Mouse (Mus musculus): ENCODE measurements at regions not wholly inside any gene's neighbourhood (a gene's known extent, or its start where the extent isn't known, plus 50 kb on each side); places are given as distances from the start of the nearest gene placed in this dataset.

- no peak for DNase-seq (ENCODE audit: low read depth, low spot score)
- H3K36me3 ChIP-seq (ENCODE audit: control insufficient read depth, insufficient read depth, low read length, poor library complexity, severe bottlenecking), result no peaks in the 10 kb centered on the region
- H3K27me3 ChIP-seq (ENCODE audit: control insufficient read depth, insufficient read depth, low read length, poor library complexity, severe bottlenecking), result no peaks in the 10 kb centered on the region
Observed at GRCm38 (mm10) chr9:23035901-23036610, 186.8 kb upstream of the Bmper start.

- Histone ChIP-seq H3K36me3 (ENCODE audit: control insufficient read depth, insufficient read depth, low read length, poor library complexity, severe bottlenecking) (no peaks in the 10 kb centered on the region), H3K27me3 (ENCODE audit: control insufficient read depth, insufficient read depth, low read length, poor library complexity, severe bottlenecking) (no peaks in the 10 kb centered on the region)
- no peak for DNase-seq (ENCODE audit: low read depth, low spot score)
Observed at GRCm38 (mm10) chr9:23037513-23037914, 185.4 kb upstream of the Bmper start.

- Histone ChIP-seq H3K36me3 (ENCODE audit: control insufficient read depth, insufficient read depth, low read length, poor library complexity, severe bottlenecking) (no peaks in the 10 kb centered on the region), H3K27me3 (ENCODE audit: control insufficient read depth, insufficient read depth, low read length, poor library complexity, severe bottlenecking) (no peaks in the 10 kb centered on the region)
- DNase-seq (ENCODE audit: low read depth, low spot score), result no peak
Observed at GRCm38 (mm10) chr9:23039588-23039987, 183.3 kb upstream of the Bmper start.

GRCm38 (mm10) chr9:23041025-23041424, 181.9 kb upstream of the Bmper start:
- Histone ChIP-seq H3K36me3 (ENCODE audit: control insufficient read depth, insufficient read depth, low read length, poor library complexity, severe bottlenecking) (no peaks in the 10 kb centered on the region), H3K27me3 (ENCODE audit: control insufficient read depth, insufficient read depth, low read length, poor library complexity, severe bottlenecking) (no peaks in the 10 kb centered on the region)
- DNase-seq (ENCODE audit: low read depth, low spot score), result no peak

- no peaks in the 10 kb centered on the region for H3K27me3 ChIP-seq (ENCODE audit: control insufficient read depth, insufficient read depth, low read length, poor library complexity, severe bottlenecking)
- H3K36me3 ChIP-seq (ENCODE audit: control insufficient read depth, insufficient read depth, low read length, poor library complexity, severe bottlenecking), result no peaks in the 10 kb centered on the region
- no peak for DNase-seq (ENCODE audit: low read depth, low spot score)
Observed at GRCm38 (mm10) chr9:23041537-23042472, 181.1 kb upstream of the Bmper start.

- H3K27me3 ChIP-seq (ENCODE audit: control insufficient read depth, insufficient read depth, low read length, poor library complexity, severe bottlenecking), result no peaks in the 10 kb centered on the region
- H3K36me3 ChIP-seq (ENCODE audit: control insufficient read depth, insufficient read depth, low read length, poor library complexity, severe bottlenecking), result no peaks in the 10 kb centered on the region
- no peak for DNase-seq (ENCODE audit: low read depth, low spot score)
Observed at GRCm38 (mm10) chr9:23043006-23043405, 179.9 kb upstream of the Bmper start.

GRCm38 (mm10) chr9:23045486-23045885, 177.4 kb upstream of the Bmper start:
- DNase-seq (ENCODE audit: low read depth, low spot score), result no peak
- Histone ChIP-seq H3K36me3 (ENCODE audit: control insufficient read depth, insufficient read depth, low read length, poor library complexity, severe bottlenecking) (no peaks in the 10 kb centered on the region), H3K27me3 (ENCODE audit: control insufficient read depth, insufficient read depth, low read length, poor library complexity, severe bottlenecking) (no peaks in the 10 kb centered on the region)

- DNase-seq (ENCODE audit: low read depth, low spot score), result no peak
- Histone ChIP-seq H3K27me3 (ENCODE audit: control insufficient read depth, insufficient read depth, low read length, poor library complexity, severe bottlenecking) (no peaks in the 10 kb centered on the region), H3K36me3 (ENCODE audit: control insufficient read depth, insufficient read depth, low read length, poor library complexity, severe bottlenecking) (no peaks in the 10 kb centered on the region)
Observed at GRCm38 (mm10) chr9:23050751-23051150, 172.1 kb upstream of the Bmper start.

- Histone ChIP-seq H3K36me3 (ENCODE audit: control insufficient read depth, insufficient read depth, low read length, poor library complexity, severe bottlenecking) (no peaks in the 10 kb centered on the region), H3K27me3 (ENCODE audit: control insufficient read depth, insufficient read depth, low read length, poor library complexity, severe bottlenecking) (no peaks in the 10 kb centered on the region)
- no peak for DNase-seq (ENCODE audit: low read depth, low spot score)
Observed at GRCm38 (mm10) chr9:23059526-23059925, 163.3 kb upstream of the Bmper start.

- H3K36me3 ChIP-seq (ENCODE audit: control insufficient read depth, insufficient read depth, low read length, poor library complexity, severe bottlenecking), result no peaks in the 10 kb centered on the region
- no peaks in the 10 kb centered on the region for H3K27me3 ChIP-seq (ENCODE audit: control insufficient read depth, insufficient read depth, low read length, poor library complexity, severe bottlenecking)
- no peak for DNase-seq (ENCODE audit: low read depth, low spot score)
Observed at GRCm38 (mm10) chr9:23060526-23060925, 162.3 kb upstream of the Bmper start.

GRCm38 (mm10) chr9:23061179-23061929, 161.5 kb upstream of the Bmper start:
- DNase-seq (ENCODE audit: low read depth, low spot score), result no peak
- Histone ChIP-seq H3K36me3 (ENCODE audit: control insufficient read depth, insufficient read depth, low read length, poor library complexity, severe bottlenecking) (no peaks in the 10 kb centered on the region), H3K27me3 (ENCODE audit: control insufficient read depth, insufficient read depth, low read length, poor library complexity, severe bottlenecking) (no peaks in the 10 kb centered on the region)

GRCm38 (mm10) chr9:23062057-23062655, 160.7 kb upstream of the Bmper start:
- DNase-seq (ENCODE audit: low read depth, low spot score), result no peak
- no peaks in the 10 kb centered on the region for H3K36me3 ChIP-seq (ENCODE audit: control insufficient read depth, insufficient read depth, low read length, poor library complexity, severe bottlenecking)
- H3K27me3 ChIP-seq (ENCODE audit: control insufficient read depth, insufficient read depth, low read length, poor library complexity, severe bottlenecking), result no peaks in the 10 kb centered on the region

GRCm38 (mm10) chr9:23062656-23063444, 160.0 kb upstream of the Bmper start:
- no peak for DNase-seq (ENCODE audit: low read depth, low spot score)
- Histone ChIP-seq H3K36me3 (ENCODE audit: control insufficient read depth, insufficient read depth, low read length, poor library complexity, severe bottlenecking) (no peaks in the 10 kb centered on the region), H3K27me3 (ENCODE audit: control insufficient read depth, insufficient read depth, low read length, poor library complexity, severe bottlenecking) (no peaks in the 10 kb centered on the region)

GRCm38 (mm10) chr9:23064001-23064400, 158.9 kb upstream of the Bmper start:
- H3K36me3 ChIP-seq (ENCODE audit: control insufficient read depth, insufficient read depth, low read length, poor library complexity, severe bottlenecking), result no peaks in the 10 kb centered on the region
- no peak for DNase-seq (ENCODE audit: low read depth, low spot score)
- no peaks in the 10 kb centered on the region for H3K27me3 ChIP-seq (ENCODE audit: control insufficient read depth, insufficient read depth, low read length, poor library complexity, severe bottlenecking)
